Mouse (Mus musculus) heart, embryonic 13.5 days (tissue): ENCODE measurements around the gene 6430628N08Rik. TPM values are rescaled to one million over a fixed set of nuclear protein-coding genes. Genes with fewer than 3 reads are reported as not detected.

Experiments
- ATAC-seq: fragments of 200-750 bp; cut with Nextera tagmentation; 2 replicates; pipeline ENCODE4 v1.8.0; 2017; ENCODE audit warnings: moderate TSS enrichment; ENCODE audit not compliant: insufficient number of reproducible peaks, low FRiP score, low TSS enrichment; ENCODE audit errors: extremely low read depth
- H3K27ac ChIP-seq: fragments of 300-500 bp; sonication (generic); replicated peaks from 2 replicates; pipeline ENCODE4 v1.5.1; 2015; ENCODE audit warnings: moderate library complexity, mild to moderate bottlenecking, inconsistent platforms
- H3K27me3 ChIP-seq: fragments of 300-500 bp; sonication (generic); replicated peaks from 2 replicates; pipeline ENCODE4 v1.6.1; 2015; ENCODE audit warnings: mild to moderate bottlenecking, inconsistent platforms
- H3K36me3 ChIP-seq: fragments of 300-500 bp; sonication (generic); 2 replicates; pipeline ENCODE4 v1.6.1; 2015; ENCODE audit warnings: mild to moderate bottlenecking, inconsistent platforms
- H3K4me1 ChIP-seq: fragments of 300-500 bp; sonication (generic); 2 replicates; pipeline ENCODE4 v1.6.1; 2015; ENCODE audit warnings: inconsistent platforms
- H3K4me2 ChIP-seq: fragments of 300-500 bp; sonication (generic); 2 replicates; pipeline ENCODE4 v1.6.1; 2015; ENCODE audit warnings: inconsistent platforms, mild to moderate bottlenecking, moderate library complexity
- H3K4me3 ChIP-seq: fragments of 300-500 bp; sonication (generic); 2 replicates; pipeline ENCODE4 v1.5.1; 2015; ENCODE audit warnings: moderate library complexity, mild to moderate bottlenecking, inconsistent platforms
- H3K9ac ChIP-seq: fragments of 300-500 bp; sonication (generic); 2 replicates; pipeline ENCODE4 v1.6.1; 2015; ENCODE audit warnings: inconsistent platforms, mild to moderate bottlenecking, moderate library complexity
- H3K9me3 ChIP-seq: fragments of 300-500 bp; sonication (generic); 2 replicates; pipeline ENCODE4 v1.6.1; 2016; ENCODE audit warnings: inconsistent platforms
- WGBS: fragments of 180-500 bp; shearing (Covaris S2); methylation state at CpG from one replicate; pipeline ENCODE4 v1.1.7; 2015; ENCODE audit warnings: mixed read lengths; 5-methylcytosine and 5-hydroxymethylcytosine counted together
- polyA plus RNA-seq: library from polyadenylated mRNA; unstranded; fragments of >200 nt; fragmentation: Nextera tagmentation; extraction: Ambion mirVana; gene quantifications from 2 replicates; pipeline ENCODE4 v1.2.1, GENCODE M21; 2015

The 6430628N08Rik gene
- polyA plus RNA-seq, 1 experiment from 2014 or later: not detected

GRCm38 (mm10) chr4:115922688-115923087, 32.2 kb downstream of the 6430628N08Rik start:
- ATAC-seq: no peak
- H3K27me3 ChIP-seq: peaks cover 94% of the 10 kb centered on the region
- H3K9ac ChIP-seq: no peak overlapping the region
- no peak overlapping the region for H3K4me3 ChIP-seq
- no peak overlapping the region for H3K27ac ChIP-seq
- no peaks in the 10 kb centered on the region for H3K9me3 ChIP-seq
- no peaks in the 10 kb centered on the region for H3K4me1 ChIP-seq
- no peak overlapping the region for H3K4me2 ChIP-seq
- 67% methylated on average over 5 of the region's 5 CpGs for WGBS
- H3K36me3 ChIP-seq: no peaks in the 10 kb centered on the region

GRCm38 (mm10) chr4:115923262-115923880, 32.9 kb downstream of the 6430628N08Rik start:
- no peak for ATAC-seq
- no peak overlapping the region for H3K27ac ChIP-seq
- no peaks in the 10 kb centered on the region for H3K9me3 ChIP-seq
- H3K27me3 ChIP-seq: peaks cover 94% of the 10 kb centered on the region
- no peak overlapping the region for H3K4me2 ChIP-seq
- H3K9ac ChIP-seq: no peak overlapping the region
- H3K4me3 ChIP-seq: no peak overlapping the region
- 62% methylated on average over 16 of the region's 16 CpGs for WGBS
- H3K36me3 ChIP-seq: no peaks in the 10 kb centered on the region
- no peaks in the 10 kb centered on the region for H3K4me1 ChIP-seq

GRCm38 (mm10) chr4:115927637-115928036, 37.2 kb downstream of the 6430628N08Rik start:
- Histone ChIP-seq H3K4me3 (no peak overlapping the region), H3K9me3 (no peaks in the 10 kb centered on the region), H3K27ac (no peak overlapping the region), H3K27me3 (peaks cover 94% of the 10 kb centered on the region), H3K4me2 (no peak overlapping the region), H3K36me3 (no peaks in the 10 kb centered on the region), H3K9ac (no peak overlapping the region), H3K4me1 (no peaks in the 10 kb centered on the region)
- no peak for ATAC-seq
- WGBS: 46% methylated on average over 7 of the region's 7 CpGs

GRCm38 (mm10) chr4:115931556-115932088, 41.2 kb downstream of the 6430628N08Rik start:
- no peak for ATAC-seq
- Histone ChIP-seq H3K36me3 (no peaks in the 10 kb centered on the region), H3K27ac (no peak overlapping the region), H3K9me3 (no peaks in the 10 kb centered on the region), H3K4me1 (peaks cover 10% of the 10 kb centered on the region), H3K4me2 (no peak overlapping the region), H3K27me3 (peaks cover 100% of the 10 kb centered on the region), H3K4me3 (no peak overlapping the region), H3K9ac (no peak overlapping the region)
- WGBS: 46% methylated on average over 13 of the region's 13 CpGs

- H3K9ac ChIP-seq: no peak overlapping the region
- WGBS: under 1% methylated on average over 36 of the region's 36 CpGs
Measured at GRCm38 (mm10) chr4:115935835-115936581, 45.5 kb downstream of the 6430628N08Rik start.

GRCm38 (mm10) chr4:115936646-115937045, 46.2 kb downstream of the 6430628N08Rik start:
- no peaks in the 10 kb centered on the region for H3K36me3 ChIP-seq
- H3K9me3 ChIP-seq: no peaks in the 10 kb centered on the region
- peaks cover 29% of the 10 kb centered on the region for H3K4me1 ChIP-seq
- H3K27me3 ChIP-seq: peaks cover 100% of the 10 kb centered on the region
- no peak overlapping the region for H3K9ac ChIP-seq
- ATAC-seq: no peak
- no peak overlapping the region for H3K27ac ChIP-seq
- H3K4me3 ChIP-seq: peak overlapping the region; percentile 28
- under 1% methylated on average over 20 of the region's 20 CpGs for WGBS
- peak overlapping the region; percentile 48 for H3K4me2 ChIP-seq

More at GRCm38 (mm10) chr4:115935835-115936581, 45.5 kb downstream of the 6430628N08Rik start:
- H3K4me2 ChIP-seq: peak overlapping the region; percentile 48
- no peaks in the 10 kb centered on the region for H3K9me3 ChIP-seq
- peaks cover 100% of the 10 kb centered on the region for H3K27me3 ChIP-seq
- H3K36me3 ChIP-seq: no peaks in the 10 kb centered on the region
- H3K27ac ChIP-seq: no peak overlapping the region
- peaks cover 29% of the 10 kb centered on the region for H3K4me1 ChIP-seq
- ATAC-seq: no peak
- peak overlapping the region; percentile 28 for H3K4me3 ChIP-seq

GRCm38 (mm10) chr4:115937061-115937976, 46.9 kb downstream of the 6430628N08Rik start:
- WGBS: 6% methylated on average over 19 of the region's 19 CpGs
- H3K4me2 ChIP-seq: peak overlapping the region; percentile 48; the same call in 1 of the 2 replicates
- H3K4me3 ChIP-seq: peak overlapping the region; percentile 28

GRCm38 (mm10) chr4:115938276-115939160, 48.1 kb downstream of the 6430628N08Rik start:
- Histone ChIP-seq H3K4me3 (peak overlapping the region; percentile 51), H3K27me3 (peaks cover 100% of the 10 kb centered on the region), H3K4me1 (peaks cover 29% of the 10 kb centered on the region), H3K4me2 (0 out of 2 replicates have a peak overlapping the region, but pooled peaks have one; percentile 71), H3K9ac (no peak overlapping the region), H3K9me3 (no peaks in the 10 kb centered on the region), H3K36me3 (no peaks in the 10 kb centered on the region), H3K27ac (no peak overlapping the region)
- no peak for ATAC-seq
- 2% methylated on average over 37 of the region's 37 CpGs for WGBS

More at GRCm38 (mm10) chr4:115937061-115937976, 46.9 kb downstream of the 6430628N08Rik start:
- peaks cover 29% of the 10 kb centered on the region for H3K4me1 ChIP-seq
- ATAC-seq: no peak
- no peaks in the 10 kb centered on the region for H3K9me3 ChIP-seq
- no peak overlapping the region for H3K9ac ChIP-seq
- H3K36me3 ChIP-seq: no peaks in the 10 kb centered on the region
- H3K27me3 ChIP-seq: peaks cover 100% of the 10 kb centered on the region
- no peak overlapping the region for H3K27ac ChIP-seq

GRCm38 (mm10) chr4:115939295-115940102, 49.0 kb downstream of the 6430628N08Rik start, which contains the start of gene Dmbx1:
TSS of gene Dmbx1 (minus strand) at chr4:115939926.
- Histone ChIP-seq H3K4me1 (peaks cover 33% of the 10 kb centered on the region), H3K9me3 (no peaks in the 10 kb centered on the region), H3K4me2 (peak within 1 kb of the TSS; percentile 71), H3K27ac (no peak within 1 kb of the TSS), H3K36me3 (no peaks in the 10 kb centered on the region), H3K4me3 (peak within 1 kb of the TSS; percentile 51), H3K27me3 (peaks cover 100% of the 10 kb centered on the region), H3K9ac (peak within 1 kb of the TSS; percentile 66)
- WGBS: under 1% methylated on average over 71 of the region's 71 CpGs
- no peak for ATAC-seq
